Mouse (Mus musculus): Measurements from ENCODE around the gene Gm10188. TPM values are rescaled to one million over a fixed set of nuclear protein-coding genes. Genes with fewer than 3 reads are reported as not detected.

The Gm10188 gene
- polyA plus RNA-seq, 1 experiment from 2014 or later = not detected

DNA sequence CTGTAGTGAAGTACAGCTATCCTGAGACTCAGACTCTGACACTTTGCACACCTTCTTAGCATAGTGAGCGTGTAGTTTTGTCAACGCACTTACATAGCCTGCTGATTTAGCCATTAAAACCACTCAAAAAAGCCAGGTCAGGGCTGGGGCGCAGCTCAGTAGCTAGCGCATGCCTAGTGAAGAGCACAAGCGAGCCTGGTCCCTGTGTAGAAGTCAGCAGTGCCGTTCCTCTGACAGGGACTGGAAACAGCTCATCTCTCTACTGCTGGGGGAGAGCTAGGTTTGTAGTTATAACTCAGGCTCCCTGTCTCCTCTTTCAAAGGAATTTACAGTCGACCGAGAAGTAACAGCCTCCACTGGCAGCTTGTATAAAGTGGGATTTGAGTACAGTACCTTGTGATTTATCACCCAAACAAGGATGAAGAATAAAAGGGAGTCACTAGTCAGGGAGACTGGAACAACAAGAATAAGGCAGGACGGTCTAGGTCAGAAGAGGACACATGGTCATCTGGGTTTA, 5.2 kb upstream of the Gm10188 start:
- no peak overlapping the region for H3K4me2 ChIP-seq (replicated peaks; ENCODE audit: low read depth, low read length)
- no peak overlapping the region for H3K27ac ChIP-seq (ENCODE audit: low read depth, low read length)
- no peak overlapping the region for H3K9ac ChIP-seq (ENCODE audit: low read depth, low read length)
- H3K9me3 ChIP-seq (ENCODE audit: control insufficient read depth, low read length) = no peaks in the 10 kb centered on the region
- H3K36me3 ChIP-seq (ENCODE audit: control insufficient read depth, insufficient read depth, low read length) = no peaks in the 10 kb centered on the region
- WGBS = 22% methylated on average over 9 of the region's 9 CpGs
- peak; percentile 66; the same call in 1 of the 2 replicates for ATAC-seq (ENCODE audit: low FRiP score, low TSS enrichment)
- no peak overlapping the region for H3K4me3 ChIP-seq (ENCODE audit: low read length)
- no peaks in the 10 kb centered on the region for H3K27me3 ChIP-seq (ENCODE audit: control insufficient read depth, insufficient read depth, low read length)
- peaks cover 4% of the 10 kb centered on the region; the same call in 1 of the 2 replicates for H3K4me1 ChIP-seq (ENCODE audit: control insufficient read depth, insufficient read depth, low read length)

DNA sequence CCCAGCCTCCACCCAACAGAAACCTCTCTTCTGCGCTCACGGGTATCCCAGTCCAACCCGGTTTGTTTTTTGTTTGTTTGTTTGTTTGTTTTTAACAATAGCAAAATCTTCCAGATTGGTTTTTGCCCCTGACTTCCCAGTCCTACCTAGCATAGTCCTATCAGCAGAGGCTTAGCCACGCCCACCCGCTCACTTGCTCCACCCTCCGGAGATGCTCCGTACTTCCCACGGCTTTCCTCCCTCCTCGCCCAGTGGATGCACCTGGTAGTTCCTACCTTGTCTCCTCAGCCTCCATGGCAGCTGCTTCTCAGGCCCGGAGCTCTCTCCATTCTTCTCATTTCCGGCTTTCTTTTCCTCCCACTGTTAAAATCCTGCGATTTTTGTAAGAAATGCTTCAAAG, 4.0 kb upstream of the Gm10188 start:
- H3K27me3 ChIP-seq (ENCODE audit: control insufficient read depth, insufficient read depth, low read length) = no peaks in the 10 kb centered on the region
- no peaks in the 10 kb centered on the region for H3K9me3 ChIP-seq (ENCODE audit: control insufficient read depth, low read length)
- no peak overlapping the region for H3K4me2 ChIP-seq (replicated peaks; ENCODE audit: low read depth, low read length)
- no peak; the same call in 1 of the 2 replicates for ATAC-seq (ENCODE audit: low FRiP score, low TSS enrichment)
- peaks cover 4% of the 10 kb centered on the region; the same call in 1 of the 2 replicates for H3K4me1 ChIP-seq (ENCODE audit: control insufficient read depth, insufficient read depth, low read length)
- H3K9ac ChIP-seq (ENCODE audit: low read depth, low read length) = no peak overlapping the region
- no peaks in the 10 kb centered on the region for H3K36me3 ChIP-seq (ENCODE audit: control insufficient read depth, insufficient read depth, low read length)
- no peak overlapping the region for H3K4me3 ChIP-seq (ENCODE audit: low read length)
- 22% methylated on average over 12 of the region's 12 CpGs for WGBS
- H3K27ac ChIP-seq (ENCODE audit: low read depth, low read length) = no peak overlapping the region

DNA sequence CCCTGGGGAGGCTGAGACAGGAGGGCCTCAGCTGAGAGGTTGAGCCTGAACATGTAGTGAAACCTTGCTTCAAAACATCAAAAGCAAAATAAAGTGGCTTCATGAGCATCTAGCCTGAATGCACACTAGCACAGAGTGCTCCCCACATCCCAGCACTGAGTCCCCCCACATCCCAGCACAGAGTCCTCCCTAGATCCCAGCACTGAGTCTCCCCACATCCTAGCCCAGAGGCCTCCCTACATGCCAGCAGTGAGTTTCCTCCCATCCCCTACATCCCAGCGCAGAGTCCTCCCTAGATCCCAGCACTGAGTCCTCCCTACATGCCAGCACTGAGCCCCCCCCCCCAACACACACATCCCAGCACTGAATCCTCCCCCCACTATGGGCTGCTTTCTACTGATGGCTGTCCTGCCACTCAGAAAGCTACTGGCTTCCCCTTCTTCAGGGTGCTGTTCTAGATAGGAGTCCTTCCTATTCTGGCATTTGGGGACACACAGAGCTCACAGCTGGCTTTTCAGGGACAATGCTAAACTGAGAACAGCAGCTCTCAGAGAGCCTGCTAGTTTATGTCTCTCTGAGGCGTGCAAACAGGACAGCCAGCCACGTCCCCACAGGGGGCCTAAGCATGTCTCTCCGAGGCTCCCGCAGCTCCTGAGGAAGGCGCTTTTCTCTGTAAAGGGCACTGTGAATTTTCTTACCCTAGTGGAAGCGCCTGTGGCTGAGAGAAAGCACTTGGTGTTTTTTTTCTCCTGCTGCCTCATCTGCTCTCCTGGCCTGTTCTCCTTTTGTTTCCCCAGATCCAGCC, 2.1 kb upstream of the Gm10188 start:
- no peak for ATAC-seq (ENCODE audit: low FRiP score, low TSS enrichment)
- 39% methylated on average over 7 of the region's 7 CpGs for WGBS
- no peak overlapping the region for H3K27ac ChIP-seq (ENCODE audit: low read depth, low read length)

DNA sequence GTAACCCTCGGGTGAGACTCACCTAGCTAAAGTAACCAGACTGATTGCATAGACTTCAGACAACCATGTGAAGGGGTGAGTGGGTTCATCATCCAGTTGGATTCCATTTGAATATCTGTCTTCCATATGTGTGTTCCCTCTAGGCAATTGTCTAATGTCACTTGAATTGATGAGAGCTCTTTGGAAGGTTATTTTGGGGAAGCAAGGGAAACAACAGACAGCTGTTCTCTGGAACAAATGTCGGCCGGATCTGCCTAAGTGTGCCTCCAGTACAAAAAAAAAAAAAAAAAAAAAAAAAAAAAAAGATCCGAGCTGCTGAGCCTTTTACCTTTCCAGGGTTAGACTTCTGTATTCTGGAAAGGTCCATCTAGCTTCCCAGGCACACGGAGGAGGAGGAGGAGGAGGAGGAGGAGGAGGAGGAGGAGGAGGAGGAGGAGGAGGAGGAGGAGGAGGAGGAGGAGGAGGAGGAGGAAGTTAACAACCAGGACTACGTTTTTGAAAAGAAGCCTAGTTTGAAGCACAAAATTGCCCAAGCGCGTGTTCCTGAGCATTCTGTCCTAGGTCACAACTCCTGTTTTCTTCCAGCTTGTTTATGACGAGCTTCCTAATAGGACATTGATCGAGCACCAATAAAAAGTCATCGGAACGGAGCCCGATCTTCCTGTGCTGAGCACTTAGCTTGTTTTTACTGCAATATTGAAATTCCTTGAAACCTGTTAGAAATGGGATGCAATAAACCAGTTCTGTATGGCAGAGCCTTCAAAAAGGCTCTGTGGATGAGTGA, 3.1 kb downstream of the Gm10188 start:
- H3K9ac ChIP-seq (ENCODE audit: low read depth, low read length) = no peak overlapping the region
- H3K27ac ChIP-seq (ENCODE audit: low read depth, low read length) = no peak overlapping the region
- H3K27me3 ChIP-seq (ENCODE audit: control insufficient read depth, insufficient read depth, low read length) = no peaks in the 10 kb centered on the region
- 61% methylated on average over 13 of the region's 13 CpGs for WGBS
- no peak for ATAC-seq (ENCODE audit: low FRiP score, low TSS enrichment)
- no peak overlapping the region for H3K4me2 ChIP-seq (replicated peaks; ENCODE audit: low read depth, low read length)
- no peaks in the 10 kb centered on the region for H3K4me1 ChIP-seq (ENCODE audit: control insufficient read depth, insufficient read depth, low read length)
- no peaks in the 10 kb centered on the region for H3K9me3 ChIP-seq (ENCODE audit: control insufficient read depth, low read length)
- no peaks in the 10 kb centered on the region for H3K36me3 ChIP-seq (ENCODE audit: control insufficient read depth, insufficient read depth, low read length)
- no peak overlapping the region for H3K4me3 ChIP-seq (ENCODE audit: low read length)

More for the DNA sequence above, 2.1 kb upstream of the Gm10188 start:
- H3K4me3 ChIP-seq (ENCODE audit: low read length) = no peak overlapping the region
- H3K4me2 ChIP-seq (replicated peaks; ENCODE audit: low read depth, low read length) = no peak overlapping the region
- H3K9me3 ChIP-seq (ENCODE audit: control insufficient read depth, low read length) = no peaks in the 10 kb centered on the region
- no peaks in the 10 kb centered on the region for H3K27me3 ChIP-seq (ENCODE audit: control insufficient read depth, insufficient read depth, low read length)
- H3K4me1 ChIP-seq (ENCODE audit: control insufficient read depth, insufficient read depth, low read length) = peaks cover 4% of the 10 kb centered on the region; the same call in 1 of the 2 replicates
- H3K36me3 ChIP-seq (ENCODE audit: control insufficient read depth, insufficient read depth, low read length) = no peaks in the 10 kb centered on the region
- no peak overlapping the region for H3K9ac ChIP-seq (ENCODE audit: low read depth, low read length)

DNA sequence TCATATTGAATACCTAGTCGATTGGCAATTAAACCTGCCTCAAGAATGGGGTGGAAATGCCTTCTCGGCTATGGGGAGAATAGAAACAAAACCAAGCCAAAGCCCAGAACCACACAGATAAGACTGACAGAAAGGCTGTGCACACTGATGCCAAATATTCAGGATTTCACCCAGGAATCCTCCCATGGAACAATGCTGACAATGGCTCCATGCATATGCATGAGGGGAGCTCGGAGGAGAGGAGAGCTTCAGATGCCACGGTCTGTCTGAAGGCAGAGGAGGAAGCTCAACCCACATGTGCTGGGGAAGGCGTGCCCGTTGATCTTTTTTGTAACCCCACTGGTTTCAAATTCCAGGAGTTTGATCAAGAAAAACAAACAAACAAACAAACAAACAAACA, 7.4 kb downstream of the Gm10188 start:
- Histone ChIP-seq H3K27me3 (ENCODE audit: control insufficient read depth, insufficient read depth, low read length) (peaks cover 6% of the 10 kb centered on the region; the same call in 1 of the 2 replicates), H3K36me3 (ENCODE audit: control insufficient read depth, insufficient read depth, low read length) (no peaks in the 10 kb centered on the region), H3K27ac (ENCODE audit: low read depth, low read length) (no peak overlapping the region), H3K4me3 (ENCODE audit: low read length) (no peak overlapping the region), H3K9ac (ENCODE audit: low read depth, low read length) (no peak overlapping the region), H3K4me2 (replicated peaks; ENCODE audit: low read depth, low read length) (no peak overlapping the region), H3K4me1 (ENCODE audit: control insufficient read depth, insufficient read depth, low read length) (no peaks in the 10 kb centered on the region), H3K9me3 (ENCODE audit: control insufficient read depth, low read length) (no peaks in the 10 kb centered on the region)
- ATAC-seq (ENCODE audit: low FRiP score, low TSS enrichment) = no peak
- 39% methylated on average over 6 of the region's 6 CpGs for WGBS

DNA sequence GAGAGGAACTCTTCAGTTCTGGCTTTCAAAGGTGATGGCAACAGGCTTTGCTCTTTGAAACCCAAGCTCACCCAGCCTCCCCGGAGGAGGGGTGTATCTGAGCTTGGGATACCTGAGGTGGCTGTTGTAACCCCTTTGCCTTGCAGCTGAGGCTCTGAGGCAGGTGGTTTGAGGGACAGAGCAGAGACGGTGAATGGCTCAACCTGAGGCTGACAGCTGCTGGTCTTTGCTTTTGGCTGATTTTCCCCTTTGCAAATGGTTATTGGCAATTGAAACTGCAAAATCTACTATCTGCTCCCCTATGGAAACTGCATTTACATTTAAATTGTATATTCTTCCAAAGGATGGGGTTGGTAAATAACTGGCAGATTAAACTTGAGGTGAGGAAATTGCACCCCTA, 7.9 kb downstream of the Gm10188 start:
- Histone ChIP-seq H3K36me3 (ENCODE audit: control insufficient read depth, insufficient read depth, low read length) (no peaks in the 10 kb centered on the region), H3K27me3 (ENCODE audit: control insufficient read depth, insufficient read depth, low read length) (peaks cover 6% of the 10 kb centered on the region; the same call in 1 of the 2 replicates), H3K4me3 (ENCODE audit: low read length) (no peak overlapping the region), H3K9me3 (ENCODE audit: control insufficient read depth, low read length) (no peaks in the 10 kb centered on the region), H3K4me2 (replicated peaks; ENCODE audit: low read depth, low read length) (no peak overlapping the region), H3K27ac (ENCODE audit: low read depth, low read length) (no peak overlapping the region), H3K9ac (ENCODE audit: low read depth, low read length) (no peak overlapping the region), H3K4me1 (ENCODE audit: control insufficient read depth, insufficient read depth, low read length) (no peaks in the 10 kb centered on the region)
- 31% methylated on average over 2 of the region's 2 CpGs for WGBS
- no peak for ATAC-seq (ENCODE audit: low FRiP score, low TSS enrichment)

DNA sequence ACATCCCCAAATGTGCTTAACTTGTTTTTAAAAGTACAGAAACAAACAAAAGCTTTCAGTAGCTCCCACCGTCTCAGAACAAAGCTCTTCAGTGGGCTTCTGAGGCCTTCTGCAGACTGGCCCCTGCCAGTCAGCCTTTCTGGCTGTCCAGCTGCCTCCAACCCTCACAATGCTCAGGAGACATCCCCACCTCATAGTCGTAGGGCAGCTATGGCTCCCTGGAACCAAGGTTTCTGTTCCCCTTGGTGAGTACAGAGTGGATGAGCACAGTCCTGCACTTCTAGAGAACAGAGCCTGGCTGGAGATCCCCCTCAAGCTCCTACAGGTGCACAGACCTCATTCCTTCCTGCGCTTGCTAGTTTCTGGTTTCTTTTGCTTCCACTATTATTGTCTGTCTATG, 13.3 kb downstream of the Gm10188 start:
- H3K4me1 ChIP-seq (ENCODE audit: control insufficient read depth, insufficient read depth, low read length) = 0 out of 2 replicates have a peak, but pooled peaks cover 4% of the 10 kb centered on the region
- H3K4me2 ChIP-seq (replicated peaks; ENCODE audit: low read depth, low read length) = no peak overlapping the region
- H3K36me3 ChIP-seq (ENCODE audit: control insufficient read depth, insufficient read depth, low read length) = no peaks in the 10 kb centered on the region
- H3K27ac ChIP-seq (ENCODE audit: low read depth, low read length) = no peak overlapping the region
- peaks cover 12% of the 10 kb centered on the region; the same call in 1 of the 2 replicates for H3K27me3 ChIP-seq (ENCODE audit: control insufficient read depth, insufficient read depth, low read length)
- ATAC-seq (ENCODE audit: low FRiP score, low TSS enrichment) = no peak
- 47% methylated on average over 3 of the region's 3 CpGs for WGBS
- no peak overlapping the region for H3K4me3 ChIP-seq (ENCODE audit: low read length)
- H3K9ac ChIP-seq (ENCODE audit: low read depth, low read length) = no peak overlapping the region
- no peaks in the 10 kb centered on the region for H3K9me3 ChIP-seq (ENCODE audit: control insufficient read depth, low read length)

DNA sequence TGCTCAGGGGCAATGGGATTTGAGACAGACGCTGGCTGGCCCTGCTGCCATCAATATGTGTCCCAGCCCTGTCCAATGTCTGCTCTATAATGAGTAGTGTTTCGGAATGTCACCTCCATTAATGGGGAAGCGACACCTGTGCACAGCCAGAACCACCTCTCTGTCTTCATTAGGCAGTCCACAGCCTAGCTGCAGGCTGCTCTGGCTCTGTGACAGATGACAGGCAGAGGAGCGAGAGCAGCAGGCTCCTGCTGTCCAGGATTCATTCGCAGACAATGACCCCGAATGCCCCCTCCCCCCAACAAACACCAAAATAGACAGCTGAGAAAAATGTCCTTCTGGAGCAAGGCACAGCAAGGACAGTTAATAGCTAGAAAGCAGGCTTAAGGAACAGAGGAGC, 16.5 kb downstream of the Gm10188 start:
- Histone ChIP-seq H3K27me3 (ENCODE audit: control insufficient read depth, insufficient read depth, low read length) (peaks cover 18% of the 10 kb centered on the region; the same call in 1 of the 2 replicates), H3K4me2 (replicated peaks; ENCODE audit: low read depth, low read length) (no peak overlapping the region), H3K4me3 (ENCODE audit: low read length) (no peak overlapping the region), H3K36me3 (ENCODE audit: control insufficient read depth, insufficient read depth, low read length) (no peaks in the 10 kb centered on the region), H3K9ac (ENCODE audit: low read depth, low read length) (no peak overlapping the region), H3K4me1 (ENCODE audit: control insufficient read depth, insufficient read depth, low read length) (peaks cover 10% of the 10 kb centered on the region; the same call in 1 of the 2 replicates), H3K9me3 (ENCODE audit: control insufficient read depth, low read length) (no peaks in the 10 kb centered on the region), H3K27ac (ENCODE audit: low read depth, low read length) (no peak overlapping the region)
- 35% methylated on average over 6 of the region's 6 CpGs for WGBS
- no peak for ATAC-seq (ENCODE audit: low FRiP score, low TSS enrichment)
